Mouse (Mus musculus): ENCODE results near the gene Sacm1l.

GRCm38 (mm10) chr9:123526502-123526901 lies 3.1 kb upstream of the Sacm1l start:
- TF ChIP-seq USF1 (IDR thresholded peaks at IDR 0.05; ENCODE audit: low read depth, low read length) (no peak), MYB (IDR thresholded peaks at IDR 0.05; ENCODE audit: low read depth, low read length) (no peak), CTCF (IDR thresholded peaks at IDR 0.05 in 2 of 3, conservative IDR thresholded peaks at IDR 0.05 in 1 of 3; ENCODE audit: control insufficient read depth in 1 of 3, insufficient read depth in 1 of 3, low read depth in 2 of 3, low read length in 3 of 3, poor library complexity in 1 of 3, severe bottlenecking in 1 of 3) (no peak), CHD1 (IDR thresholded peaks at IDR 0.05; ENCODE audit: low read depth, low read length) (no peak), GATA1 (IDR thresholded peaks at IDR 0.05; ENCODE audit: low read depth, low read length) (no peak)
